Mouse (Mus musculus) G1E (cell line): Measurements from ENCODE around the gene Zswim4. TPM values are rescaled to one million over a fixed set of nuclear protein-coding genes. Genes with fewer than 3 reads are reported as not detected.

Experiments used
- ATAC-seq: 2 replicates; pipeline ENCODE4 v1.8.0; 2016; ENCODE audit warnings: mild to moderate bottlenecking; ENCODE audit not compliant: insufficient number of reproducible peaks, poor library complexity, low FRiP score, severe bottlenecking; ENCODE audit errors: extremely low read depth
- DNase-seq: peaks from one replicate; pipeline ENCODE4 v3.0.0; 2012; ENCODE audit warnings: low spot score
- H3K27me3 ChIP-seq: 2 replicates; pipeline ENCODE4 v1.6.1; 2012; ENCODE audit warnings: mild to moderate bottlenecking, low read length, inconsistent platforms; ENCODE audit not compliant: insufficient read depth
- H3K36me3 ChIP-seq: replicated peaks from 2 replicates; pipeline ENCODE3; 2012; ENCODE audit warnings: mild to moderate bottlenecking, inconsistent platforms
- H3K4me1 ChIP-seq: 2 replicates; pipeline ENCODE4 v1.6.1; 2012; ENCODE audit warnings: low read depth, low read length, inconsistent platforms, mixed read lengths; ENCODE audit not compliant: insufficient read depth
- H3K4me3 ChIP-seq: 2 replicates; pipeline ENCODE4 v1.5.1; 2012; ENCODE audit warnings: low read depth, mild to moderate bottlenecking, inconsistent platforms, low read length, moderate library complexity, mixed read lengths
- H3K9me3 ChIP-seq: replicated peaks from 2 replicates; pipeline ENCODE4 v1.6.1; 2012; ENCODE audit warnings: inconsistent platforms
- CTCF ChIP-seq: IDR thresholded peaks from 2 replicates; pipeline ENCODE4 v1.5.1; 2012; ENCODE audit warnings: low read depth, low read length, inconsistent platforms, mixed read lengths
- GATA1 ChIP-seq: IDR thresholded peaks from 2 replicates; pipeline ENCODE4 v1.6.1; 2012; ENCODE audit warnings: borderline replicate concordance, low read length, inconsistent platforms, mixed read lengths
- GATA2 ChIP-seq: IDR thresholded peaks from 2 replicates; pipeline ENCODE4 v1.6.1; 2012; ENCODE audit warnings: low read depth, low read length, inconsistent platforms, borderline replicate concordance
- POLR2AphosphoS5 ChIP-seq: IDR thresholded peaks from 2 replicates; pipeline ENCODE4 v1.6.1; 2012; ENCODE audit warnings: low read depth, low read length, inconsistent platforms; ENCODE audit not compliant: insufficient replicate concordance
- TAL1 ChIP-seq: conservative IDR thresholded peaks from 2 replicates; pipeline ENCODE4 v1.6.1; 2012; ENCODE audit warnings: low read depth, low read length, inconsistent platforms, mixed read lengths
- polyA plus RNA-seq: library from polyadenylated mRNA; stranded (reverse); fragments of >175 nt; gene quantifications from 2 replicates; pipeline ENCODE4 v1.2.3, GENCODE M21; 2012
- total RNA-seq, 2 experiments: library from RNA; stranded (forward) in 1 of 2; stranded (reverse) in 1 of 2; fragments of 200-1000 nt in 1 of 2; fragments of >200 nt in 1 of 2; fragmentation: Nextera tagmentation in 1 of 2; gene quantifications; 2 replicates each; pipeline ENCODE4 v1.2.3; 2014 to 2017

Zswim4 gene
- total and polyA plus RNA-seq, 3 experiments = 5.7 to 19.0 (median 8.5) TPM

DNA sequence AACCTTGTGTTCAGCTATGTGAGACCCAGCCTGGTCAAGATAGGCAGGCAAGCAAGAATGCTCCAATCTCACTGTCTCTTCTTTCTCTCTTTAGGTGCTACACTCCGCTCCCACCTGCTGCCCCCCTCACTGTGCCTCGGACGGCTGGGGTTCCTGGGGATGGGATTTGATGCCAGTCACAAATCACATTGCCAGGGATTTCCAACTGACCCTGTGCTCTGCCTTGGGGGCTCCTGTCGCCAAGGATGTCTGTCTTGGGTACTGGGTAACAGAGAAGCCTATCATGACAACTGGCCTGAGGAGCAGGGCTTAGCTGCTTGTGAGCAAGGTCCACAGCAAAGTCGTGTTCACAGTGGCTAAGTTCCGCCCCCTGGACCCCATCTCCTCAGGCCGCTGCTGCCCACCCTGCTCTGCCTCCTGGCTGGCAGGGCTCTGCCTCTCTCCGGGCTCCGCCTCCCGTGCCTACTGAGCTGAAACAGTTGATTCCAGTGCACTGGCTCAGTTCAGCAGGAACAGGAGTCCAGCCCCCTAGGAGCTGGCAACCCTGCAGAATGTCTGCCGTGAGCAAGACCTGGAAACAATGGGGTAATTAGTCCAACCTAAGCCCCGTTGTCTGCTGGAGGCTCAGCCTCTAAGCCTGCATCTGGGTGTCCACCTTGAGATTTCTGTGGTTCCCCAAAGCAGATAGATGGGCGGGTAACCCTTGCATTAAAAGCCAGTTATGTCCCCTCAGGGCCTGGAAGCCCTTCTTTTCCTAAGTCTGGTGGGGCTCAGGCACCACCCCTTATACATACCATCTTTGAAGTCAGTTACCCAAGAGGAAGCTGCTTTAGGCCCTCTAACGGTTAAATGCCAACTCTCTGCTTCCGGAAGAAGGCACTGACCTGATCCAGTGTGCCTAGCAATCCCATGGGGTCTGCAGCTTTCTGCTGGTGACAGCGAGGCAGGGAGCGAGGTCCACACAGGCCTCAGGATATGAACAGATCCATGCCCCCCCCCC lies 28.2 kb downstream of the Zswim4 start:
- Histone ChIP-seq H3K9me3 (no peaks in the 10 kb centered on the region), H3K4me1 (peaks cover 71% of the 10 kb centered on the region), H3K27me3 (no peaks in the 10 kb centered on the region), H3K4me3 (peak overlapping the region; percentile 49; the same call in 1 of the 2 replicates), H3K36me3 (peaks cover 92% of the 10 kb centered on the region)
- no peak for ATAC-seq
- no peak for DNase-seq
- TF ChIP-seq GATA1 (no peak), CTCF (no peak), POLR2AphosphoS5 (no peak), TAL1 (no peak), GATA2 (no peak)

GRCm38 (mm10) chr8:84207811-84208210 lies 29.0 kb downstream of the Zswim4 start:
- no peaks in the 10 kb centered on the region for H3K27me3 ChIP-seq
- no peaks in the 10 kb centered on the region for H3K9me3 ChIP-seq
- H3K4me3 ChIP-seq = peak overlapping the region; percentile 49; the same call in 1 of the 2 replicates
- ATAC-seq = peak; percentile 60
- peak; percentile 89 for DNase-seq
- H3K36me3 ChIP-seq = peaks cover 91% of the 10 kb centered on the region
- peaks cover 79% of the 10 kb centered on the region for H3K4me1 ChIP-seq
- TF ChIP-seq CTCF (no peak), TAL1 (no peak), GATA1 (no peak), POLR2AphosphoS5 (no peak)

GRCm38 (mm10) chr8:84206666-84207065 lies 30.2 kb downstream of the Zswim4 start:
- ATAC-seq (no peak), DNase-seq (no peak)
- H3K9me3 ChIP-seq = no peaks in the 10 kb centered on the region
- no peaks in the 10 kb centered on the region for H3K27me3 ChIP-seq
- peaks cover 82% of the 10 kb centered on the region for H3K4me1 ChIP-seq
- TF ChIP-seq GATA2 (no peak), TAL1 (no peak), GATA1 (no peak), POLR2AphosphoS5 (no peak), CTCF (no peak)
- H3K36me3 ChIP-seq = peaks cover 91% of the 10 kb centered on the region
- no peak overlapping the region for H3K4me3 ChIP-seq

GRCm38 (mm10) chr8:84205073-84205472 lies 31.8 kb downstream of the Zswim4 start:
- Histone ChIP-seq H3K4me3 (no peak overlapping the region), H3K9me3 (no peaks in the 10 kb centered on the region), H3K36me3 (peaks cover 77% of the 10 kb centered on the region), H3K27me3 (no peaks in the 10 kb centered on the region), H3K4me1 (peaks cover 86% of the 10 kb centered on the region)
- ATAC-seq (no peak), DNase-seq (no peak)
- TF ChIP-seq POLR2AphosphoS5 (no peak), CTCF (no peak), TAL1 (no peak), GATA1 (no peak), GATA2 (no peak)

GRCm38 (mm10) chr8:84203975-84204772 lies 32.7 kb downstream of the Zswim4 start:
- Histone ChIP-seq H3K9me3 (no peaks in the 10 kb centered on the region), H3K4me3 (peak overlapping the region; percentile 89), H3K36me3 (peaks cover 68% of the 10 kb centered on the region), H3K4me1 (peaks cover 88% of the 10 kb centered on the region), H3K27me3 (no peaks in the 10 kb centered on the region)
- DNase-seq (peak; percentile 57), ATAC-seq (0 out of 2 replicates have a peak, but pooled peaks have one; percentile 24)
- TF ChIP-seq POLR2AphosphoS5 = no peak
- TF ChIP-seq CTCF = no peak
- TF ChIP-seq GATA1 = no peak
- TF ChIP-seq TAL1 = no peak
- no peak for TF ChIP-seq GATA2
